Mouse (Mus musculus) erythroblast, embryonic 14.5 days (primary cell): ENCODE measurements around the gene Gm2115. TPM values are rescaled to one million over a fixed set of nuclear protein-coding genes. Genes with fewer than 3 reads are reported as not detected.

Experiments
- H3K27me3 ChIP-seq: 2 replicates; pipeline ENCODE4 v1.6.1; 2012; ENCODE audit warnings: inconsistent platforms; ENCODE audit not compliant: control insufficient read depth
- H3K36me3 ChIP-seq: 2 replicates; pipeline ENCODE4 v1.6.1; 2012; ENCODE audit warnings: mild to moderate bottlenecking, inconsistent platforms; ENCODE audit not compliant: control insufficient read depth
- H3K4me1 ChIP-seq: 2 replicates; pipeline ENCODE4 v1.6.1; 2012; ENCODE audit warnings: inconsistent platforms; ENCODE audit not compliant: control insufficient read depth
- H3K4me3 ChIP-seq: replicated peaks from 2 replicates; pipeline ENCODE3; 2012; ENCODE audit warnings: moderate library complexity, mild to moderate bottlenecking, inconsistent platforms
- H3K9me3 ChIP-seq: 2 replicates; pipeline ENCODE4 v1.6.1; 2012; ENCODE audit warnings: low read length, inconsistent platforms, mixed read lengths; ENCODE audit not compliant: control insufficient read depth
- GATA1 ChIP-seq: IDR thresholded peaks from 2 replicates; pipeline ENCODE4 v1.6.1; 2012; ENCODE audit warnings: low read length, inconsistent platforms, mixed read lengths
- TAL1 ChIP-seq: IDR thresholded peaks from 3 replicates; pipeline ENCODE4 v1.6.1; 2012; ENCODE audit warnings: low read length, inconsistent platforms, mixed read lengths
- polyA plus RNA-seq: library from polyadenylated mRNA; stranded (reverse); fragments of >175 nt; gene quantifications from 2 replicates; pipeline ENCODE4 v1.2.3, GENCODE M21; 2012

The Gm2115 gene
- polyA plus RNA-seq, 1 experiment, result not detected

- Histone ChIP-seq H3K4me3 (no peak overlapping the region), H3K36me3 (no peaks in the 10 kb centered on the region), H3K27me3 (peaks cover 9% of the 10 kb centered on the region), H3K9me3 (no peaks in the 10 kb centered on the region), H3K4me1 (no peaks in the 10 kb centered on the region)
- no peak for TF ChIP-seq TAL1
- no peak for TF ChIP-seq GATA1
Measured at GRCm38 (mm10) chr7:84534632-84535031, 5.9 kb downstream of the Gm2115 start.

DNA sequence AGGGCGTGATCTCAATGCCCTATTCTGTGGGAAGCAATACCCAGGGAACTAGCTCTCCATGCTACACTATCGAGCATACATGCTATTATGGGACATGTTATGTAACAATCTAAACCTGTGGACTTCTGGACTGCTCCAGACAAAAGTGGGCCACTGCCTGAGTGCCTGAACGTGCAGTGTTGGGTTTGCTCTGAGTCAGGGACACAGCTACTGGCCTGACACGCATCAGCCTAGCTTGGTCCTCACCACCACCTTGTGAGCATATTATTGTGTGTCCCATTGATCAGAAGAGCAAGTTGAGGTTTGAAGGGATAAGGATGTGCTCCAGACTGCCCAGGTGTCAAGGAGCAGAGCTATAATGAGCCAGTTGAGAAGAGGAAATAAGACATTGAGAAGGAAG is 16.2 kb downstream of the Gm2115 start:
- H3K36me3 ChIP-seq, result no peaks in the 10 kb centered on the region
- no peaks in the 10 kb centered on the region for H3K27me3 ChIP-seq
- H3K4me3 ChIP-seq, result no peak overlapping the region
- H3K4me1 ChIP-seq, result no peaks in the 10 kb centered on the region
- TF ChIP-seq GATA1, result no peak
- TF ChIP-seq TAL1, result no peak
- H3K9me3 ChIP-seq, result no peaks in the 10 kb centered on the region

DNA sequence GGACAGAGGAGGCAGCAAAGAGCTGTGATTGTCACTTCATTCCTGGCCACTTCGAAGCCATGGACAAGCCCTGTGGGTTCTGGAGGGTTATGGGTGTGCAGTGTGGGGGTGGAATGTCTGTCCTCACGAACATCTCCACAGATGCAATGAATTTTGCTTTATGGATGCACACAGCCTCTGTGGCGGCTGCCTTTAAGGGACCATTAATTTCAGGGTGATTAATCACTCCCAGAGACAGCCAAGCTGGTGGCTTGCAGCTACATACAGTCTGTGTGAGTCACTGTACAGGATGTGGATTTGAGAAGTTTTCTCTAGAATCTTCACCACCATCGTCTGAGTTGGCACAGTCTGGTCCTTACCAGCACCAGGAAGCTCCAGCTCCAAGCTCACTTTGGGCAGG is 17.9 kb downstream of the Gm2115 start:
- TF ChIP-seq GATA1 (no peak), TAL1 (no peak)
- Histone ChIP-seq H3K4me1 (no peaks in the 10 kb centered on the region), H3K4me3 (no peak overlapping the region), H3K9me3 (no peaks in the 10 kb centered on the region), H3K36me3 (no peaks in the 10 kb centered on the region), H3K27me3 (no peaks in the 10 kb centered on the region)

DNA sequence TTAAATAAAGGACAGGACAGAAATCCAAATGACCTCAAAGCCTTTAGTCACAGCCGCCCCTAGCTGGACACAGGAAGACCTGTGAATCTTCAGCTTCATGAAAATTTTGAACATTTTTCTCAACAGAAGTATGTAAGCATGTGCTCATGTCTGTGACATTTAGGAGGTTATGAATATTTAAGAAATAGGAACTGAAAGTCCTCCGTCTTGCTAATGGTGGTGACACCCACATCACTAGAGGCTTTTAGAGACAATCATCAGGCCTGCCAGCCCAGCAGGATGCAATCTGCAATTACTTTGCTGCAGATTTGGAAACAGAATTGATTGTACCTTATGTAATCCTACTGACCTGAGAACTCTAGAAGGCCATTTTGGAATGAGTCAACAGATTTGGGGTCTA is 22.7 kb downstream of the Gm2115 start:
- no peaks in the 10 kb centered on the region for H3K9me3 ChIP-seq
- H3K4me1 ChIP-seq, result no peaks in the 10 kb centered on the region
- H3K4me3 ChIP-seq, result no peak overlapping the region
- H3K27me3 ChIP-seq, result no peaks in the 10 kb centered on the region
- TF ChIP-seq GATA1 (no peak), TAL1 (no peak)
- no peaks in the 10 kb centered on the region for H3K36me3 ChIP-seq

DNA sequence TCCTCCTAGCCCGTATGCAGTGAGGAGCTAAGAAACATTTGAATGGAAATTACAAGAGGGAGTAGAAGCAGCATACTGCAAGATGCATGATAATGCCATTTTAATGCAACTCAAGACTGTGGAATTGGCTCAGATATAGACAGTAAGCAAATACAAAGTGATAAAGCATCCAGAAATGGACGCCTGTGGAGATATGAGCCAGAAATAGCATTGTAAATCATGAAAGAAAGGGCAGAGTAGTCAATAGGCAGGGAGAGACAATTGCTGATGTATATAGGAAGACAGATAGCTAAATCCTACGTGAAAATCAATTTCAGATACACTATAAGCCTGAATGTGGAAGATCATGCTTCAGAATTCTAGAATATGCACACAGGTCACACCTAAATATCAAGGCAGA is 26.5 kb downstream of the Gm2115 start:
- no peaks in the 10 kb centered on the region for H3K27me3 ChIP-seq
- no peaks in the 10 kb centered on the region for H3K9me3 ChIP-seq
- TF ChIP-seq TAL1 (no peak), GATA1 (no peak)
- no peaks in the 10 kb centered on the region for H3K4me1 ChIP-seq
- no peak overlapping the region for H3K4me3 ChIP-seq
- no peaks in the 10 kb centered on the region for H3K36me3 ChIP-seq

DNA sequence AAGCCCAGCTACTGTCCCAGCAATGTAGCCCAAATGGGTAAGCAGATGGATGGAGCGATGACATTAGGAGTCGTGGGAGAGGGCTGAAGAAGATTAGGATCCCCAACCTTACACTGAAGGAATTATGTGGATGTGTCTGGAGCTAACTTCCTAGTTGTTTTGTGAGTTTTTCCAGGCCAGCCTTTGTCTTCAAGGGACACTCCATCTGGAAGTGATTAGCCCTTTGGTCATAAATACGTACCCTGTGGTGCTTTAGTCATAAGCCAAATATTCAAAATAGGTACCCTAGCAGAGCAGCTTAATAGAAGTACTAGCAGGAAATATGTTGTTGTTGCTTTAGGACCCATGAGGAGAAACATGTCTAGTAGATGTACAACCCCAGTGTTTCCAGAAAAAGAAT is 28.6 kb downstream of the Gm2115 start:
- no peak overlapping the region for H3K4me3 ChIP-seq
- H3K4me1 ChIP-seq, result no peaks in the 10 kb centered on the region
- no peak for TF ChIP-seq GATA1
- no peak for TF ChIP-seq TAL1
- no peaks in the 10 kb centered on the region for H3K9me3 ChIP-seq
- no peaks in the 10 kb centered on the region for H3K36me3 ChIP-seq
- H3K27me3 ChIP-seq, result no peaks in the 10 kb centered on the region

GRCm38 (mm10) chr7:84560500-84560899 is 31.7 kb downstream of the Gm2115 start:
- H3K4me3 ChIP-seq, result no peak overlapping the region
- H3K9me3 ChIP-seq, result no peaks in the 10 kb centered on the region
- no peaks in the 10 kb centered on the region for H3K36me3 ChIP-seq
- no peaks in the 10 kb centered on the region for H3K4me1 ChIP-seq
- TF ChIP-seq TAL1, result no peak
- no peak for TF ChIP-seq GATA1
- no peaks in the 10 kb centered on the region for H3K27me3 ChIP-seq

DNA sequence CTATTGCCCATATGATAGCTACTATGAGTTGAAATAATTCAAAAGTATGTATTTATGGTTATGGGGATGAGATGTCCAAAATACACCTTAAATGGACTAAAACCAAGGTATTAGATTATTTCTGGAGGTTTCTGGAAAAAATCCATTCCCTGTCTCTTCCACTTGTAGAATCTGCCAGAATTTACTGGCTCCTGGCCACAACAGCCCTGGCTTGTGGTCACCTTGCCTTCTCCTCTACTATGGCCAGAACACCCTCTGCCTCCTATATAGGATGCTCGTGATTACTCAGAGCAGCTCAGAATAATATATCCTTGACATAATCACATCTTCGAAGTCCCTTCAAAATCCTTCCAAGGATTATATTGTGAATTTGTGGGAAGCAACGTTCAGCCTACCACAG is 35.5 kb downstream of the Gm2115 start:
- Histone ChIP-seq H3K36me3 (no peaks in the 10 kb centered on the region), H3K27me3 (no peaks in the 10 kb centered on the region), H3K4me1 (no peaks in the 10 kb centered on the region), H3K9me3 (no peaks in the 10 kb centered on the region), H3K4me3 (no peak overlapping the region)
- no peak for TF ChIP-seq TAL1
- TF ChIP-seq GATA1, result no peak

- Histone ChIP-seq H3K36me3 (no peaks in the 10 kb centered on the region), H3K4me3 (no peak overlapping the region), H3K27me3 (no peaks in the 10 kb centered on the region), H3K9me3 (no peaks in the 10 kb centered on the region), H3K4me1 (no peaks in the 10 kb centered on the region)
- TF ChIP-seq TAL1 (no peak), GATA1 (no peak)
Measured at GRCm38 (mm10) chr7:84566200-84566599, 37.4 kb downstream of the Gm2115 start.

- Histone ChIP-seq H3K9me3 (no peaks in the 10 kb centered on the region), H3K36me3 (no peaks in the 10 kb centered on the region), H3K4me3 (no peak overlapping the region), H3K4me1 (peaks cover 2% of the 10 kb centered on the region), H3K27me3 (no peaks in the 10 kb centered on the region)
- no peak for TF ChIP-seq GATA1
- no peak for TF ChIP-seq TAL1
Measured at GRCm38 (mm10) chr7:84577034-84577433, 48.3 kb downstream of the Gm2115 start.
